Mouse (Mus musculus): ENCODE measurements at regions not wholly inside any gene's neighbourhood (a gene's known extent, or its start where the extent isn't known, plus 50 kb on each side); places are given as distances from the start of the nearest gene placed in this dataset.

GRCm38 (mm10) chr12:47211417-47212104 lies 392.8 kb upstream of the Nova1 start:
- TF ChIP-seq CTCF (IDR thresholded peaks at IDR 0.05; ENCODE audit: insufficient read depth, low read length) (no peak), POLR2A (IDR thresholded peaks at IDR 0.05; ENCODE audit: borderline replicate concordance, extremely low read depth, low read depth, low read length) (no peak)
